In the genomic region with DNA sequence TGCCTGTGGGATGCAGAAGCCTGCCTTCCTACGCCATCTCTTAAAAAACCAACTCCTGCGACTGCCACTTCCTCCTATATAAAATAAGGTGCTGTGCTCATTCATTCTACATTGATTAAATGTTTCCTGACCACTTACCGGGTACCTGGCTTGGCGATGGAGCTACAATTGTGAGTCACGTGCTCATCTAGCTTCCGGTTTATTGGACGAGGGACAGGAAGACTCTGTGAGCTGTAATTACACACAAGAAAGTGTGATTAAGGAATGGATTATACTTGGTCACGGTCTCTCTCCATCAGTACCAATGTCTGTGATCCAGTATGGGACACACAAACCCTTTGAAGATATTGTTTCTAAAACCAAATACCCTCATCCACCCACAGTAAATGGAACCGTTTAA, we compare ENCODE assay signal across 1 mouse cellular context.
A peak's percentile ranks its signal among the peaks of the same experiment; 100 is the strongest.
TF ChIP-seq lines count a peak whose summit lies in the region.

No protein-coding gene starts in this region.

TF ChIP-seq in MEL, 35 proteins besides CTCF, POLR2A, EP300 and RAD21 (continued from another document):
- no peak for TF ChIP-seq MXI1 (IDR thresholded peaks at IDR 0.05; ENCODE audit: low read depth, low read length)
- no peak for TF ChIP-seq SIN3A (IDR thresholded peaks at IDR 0.05; ENCODE audit: low read length)
- TF ChIP-seq CHD2 (IDR thresholded peaks at IDR 0.05; ENCODE audit: low read length), result no peak
- no peak for TF ChIP-seq GABPA (IDR thresholded peaks at IDR 0.05; ENCODE audit: low read depth, low read length)
- peak; percentile 40; the same call in 1 of the 2 replicates for TF ChIP-seq BHLHE40 (IDR thresholded peaks at IDR 0.05; ENCODE audit: borderline replicate concordance, low read depth, low read length)
